In genomic region chr2:116061401-116062021, GRCm38 (mm10) we compare ENCODE assay signal across 8 mouse cellular contexts. TPM values are rescaled to one million over a fixed set of nuclear protein-coding genes. Genes with fewer than 3 reads are reported as not detected.
DNase-seq lines count a peak whose midpoint lies in the region; ATAC-seq and TF ChIP-seq lines count a peak whose summit lies in the region.

No protein-coding gene starts in this region.

- no peaks in the 10 kb centered on the region for H3K9me3 ChIP-seq in hindbrain, embryonic 10.5 days
- H3K9me3 ChIP-seq in liver, embryonic 14.5 days (ENCODE audit: control insufficient read depth, low read length): no peaks in the 10 kb centered on the region
- no peaks in the 10 kb centered on the region for H3K9me3 ChIP-seq in stomach, embryonic 16.5 days (replicated peaks; ENCODE audit: control insufficient read depth, low read length)

- peak overlapping the region; percentile 94 for H3K27ac ChIP-seq in heart, adult 2 months
- peak overlapping the region; percentile 98 for H3K27ac ChIP-seq in hindbrain, embryonic 10.5 days
- H3K27ac ChIP-seq in liver, embryonic 14.5 days: no peak overlapping the region
- peak overlapping the region; percentile 99 for H3K27ac ChIP-seq in stomach, embryonic 16.5 days (ENCODE audit: low read length)

- H3K9ac ChIP-seq in heart, adult 2 months (ENCODE audit: low read depth, low read length): peak overlapping the region; percentile 80
- H3K9ac ChIP-seq in liver, embryonic 14.5 days (replicated peaks): no peak overlapping the region
- peak overlapping the region; percentile 96 for H3K9ac ChIP-seq in stomach, embryonic 16.5 days (ENCODE audit: low read length)

- no peak for ATAC-seq in liver, embryonic 14.5 days (ENCODE audit: insufficient read depth)
- no peak for ATAC-seq in stomach, embryonic 16.5 days (ENCODE audit: insufficient read depth, low FRiP score)

- TF ChIP-seq CTCF in heart, adult 2 months (IDR thresholded peaks at IDR 0.05): no peak
- TF ChIP-seq CTCF in liver, embryonic 14.5 days (IDR thresholded peaks at IDR 0.05; ENCODE audit: low read depth): no peak

- WGBS in heart, adult 2 months: 16% methylated on average over 30 of the region's 30 CpGs
- under 1% methylated on average over 30 of the region's 30 CpGs for WGBS in hindbrain, embryonic 10.5 days
- WGBS in liver, embryonic 14.5 days (ENCODE audit: insufficient replicate concordance): 2% methylated on average over 30 of the region's 30 CpGs
- 5% methylated on average over 30 of the region's 30 CpGs for WGBS in stomach, embryonic 16.5 days

- no peaks in the 10 kb centered on the region for H3K4me1 ChIP-seq in heart, adult 2 months (ENCODE audit: control insufficient read depth, insufficient read depth, low read length)
- peaks cover 54% of the 10 kb centered on the region for H3K4me1 ChIP-seq in hindbrain, embryonic 10.5 days (replicated peaks)
- H3K4me1 ChIP-seq in liver, embryonic 14.5 days (replicated peaks; ENCODE audit: control insufficient read depth in 2 of 2, insufficient read depth in 2 of 2, low read length in 1 of 2): no peaks in the 10 kb centered on the region
- peaks cover 21% of the 10 kb centered on the region; the same call in 1 of the 2 replicates for H3K4me1 ChIP-seq in stomach, embryonic 16.5 days (ENCODE audit: control insufficient read depth, insufficient read depth, low read length)

- no peaks in the 10 kb centered on the region; the same call in 1 of the 2 replicates for H3K36me3 ChIP-seq in heart, adult 2 months (ENCODE audit: control insufficient read depth, insufficient read depth, low read length)
- H3K36me3 ChIP-seq in hindbrain, embryonic 10.5 days: peaks cover 46% of the 10 kb centered on the region
- H3K36me3 ChIP-seq in liver, embryonic 14.5 days (replicated peaks; ENCODE audit: control insufficient read depth, insufficient read depth, low read depth): no peaks in the 10 kb centered on the region
- no peaks in the 10 kb centered on the region for H3K36me3 ChIP-seq in stomach, embryonic 16.5 days (ENCODE audit: control insufficient read depth, insufficient read depth, low read length)

- TF ChIP-seq EP300 in heart, adult 2 months (IDR thresholded peaks at IDR 0.05; ENCODE audit: insufficient read depth, low read depth, low read length): no peak
- TF ChIP-seq EP300 in liver, embryonic 14.5 days (IDR thresholded peaks at IDR 0.05; ENCODE audit: low read depth): no peak

- no peaks in the 10 kb centered on the region for H3K27me3 ChIP-seq in heart, adult 2 months (ENCODE audit: control insufficient read depth, insufficient read depth, low read length)
- peaks cover 21% of the 10 kb centered on the region for H3K27me3 ChIP-seq in hindbrain, embryonic 10.5 days (ENCODE audit: insufficient read depth, poor library complexity, severe bottlenecking)
- H3K27me3 ChIP-seq in liver, embryonic 14.5 days (ENCODE audit: control insufficient read depth, insufficient read depth, low read length): peaks cover 68% of the 10 kb centered on the region
- no peaks in the 10 kb centered on the region for H3K27me3 ChIP-seq in stomach, embryonic 16.5 days (ENCODE audit: control insufficient read depth, insufficient read depth, low read length)

- intact Hi-C loops in heart, adult 2 months (cut with DNase I): loop anchor here (2.0 kb wide), 1 partner anchor 13 kb away; no protein-coding TSS in a partner anchor

- TF ChIP-seq POLR2A in heart, adult 2 months (IDR thresholded peaks at IDR 0.05; ENCODE audit: insufficient read depth, low read depth, low read length): 0 out of 2 replicates have a peak, but pooled peaks have one; percentile 11

- H3K4me2 ChIP-seq in liver, embryonic 14.5 days (ENCODE audit: low read depth): peak overlapping the region; percentile 58
- peak overlapping the region; percentile 81 for H3K4me2 ChIP-seq in stomach, embryonic 16.5 days (ENCODE audit: low read depth, low read length)

- H3K79me2 ChIP-seq in heart, adult 2 months (replicated peaks; ENCODE audit: control insufficient read depth, insufficient read depth, low read length): no peaks in the 10 kb centered on the region

- peak; percentile 49 to 64 for DNase-seq in heart, adult 2 months
- no peak for DNase-seq in heart, adult 8-10 months (ENCODE audit: low spot score)
- DNase-seq in embryo, embryonic 10.5 days (ENCODE audit: low spot score): peak; percentile 74
- peak; percentile 70 for DNase-seq in hindbrain, embryonic 10.5 days (ENCODE audit: low spot score)
- no peak for DNase-seq in liver, embryonic 14.5 days (ENCODE audit: low read depth in 3 of 3, low spot score in 3 of 3)
- DNase-seq in urinary bladder, postnatal 4 days (ENCODE audit: low spot score in 2 of 2): no peak
- DNase-seq in gastrocnemius, postnatal 4 days (ENCODE audit: low spot score in 2 of 2): no peak

- H3K4me3 ChIP-seq in heart, adult 2 months: peak overlapping the region; percentile 60
- peak overlapping the region; percentile 90 for H3K4me3 ChIP-seq in hindbrain, embryonic 10.5 days
- peak overlapping the region; percentile 42 to 52; a peak in 3 of 4 replicates for H3K4me3 ChIP-seq in liver, embryonic 14.5 days (ENCODE audit: insufficient read depth in 1 of 2, low read depth in 2 of 2, low read length in 2 of 2)
- peak overlapping the region; percentile 67 for H3K4me3 ChIP-seq in stomach, embryonic 16.5 days (replicated peaks; ENCODE audit: low read length)

RNA-seq across cellular contexts. Expression of gene Meis2, which starts 4.1 kb away (rescaled TPM):
- 10 to 100 TPM; 24.9 to 30.4 TPM for total RNA-seq in heart, adult 2 months (2021)
- polyA plus RNA-seq in heart, adult 2 months (2012; rRNA removed): 16.9 and 22.4 TPM in 2 replicates
- 10 to 100 TPM; 24.2 to 31.6 (median 28.8) TPM for total RNA-seq in heart, adult 8-10 months (2022)
- 61.3 and 91.1 TPM in 2 replicates for polyA plus RNA-seq in hindbrain, embryonic 10.5 days (2016; fragmentation: Nextera tagmentation; extraction: Ambion mirVana)
- 1.5 and 1.8 TPM in 2 replicates for polyA plus RNA-seq in liver, embryonic 14.5 days (2012; rRNA removed)
- polyA plus RNA-seq in liver, embryonic 14.5 days (2014; fragmentation: Nextera tagmentation; extraction: Ambion mirVana): 0.69 and 1.0 TPM in 2 replicates
- 42.8 and 43.3 TPM in 2 replicates for polyA plus RNA-seq in stomach, embryonic 16.5 days (2015; fragmentation: Nextera tagmentation; extraction: Ambion mirVana)
- total RNA-seq in gastrocnemius, postnatal 4 days (2021): 1 to 10 TPM; 5.1 to 6.7 TPM

Comparison
In these comparisons a context has a peak if more than half of its experiments do, and no peak if none do; other contexts are left out.
1. DNase-seq: peak in heart, adult 2 months (2 of 2), embryo, embryonic 10.5 days (single experiment) and hindbrain, embryonic 10.5 days (single experiment); none in heart, adult 8-10 months (single experiment), liver, embryonic 14.5 days (0 of 3), urinary bladder, postnatal 4 days (0 of 2) and gastrocnemius, postnatal 4 days (0 of 2).
2. Peak in every context shown above with its lines, with median percentiles within 50 percentile points of each other: H3K4me3 ChIP-seq.